Mouse (Mus musculus) liver, embryonic 11.5 days (tissue): ENCODE data around the gene Vash1. TPM values are rescaled to one million over a fixed set of nuclear protein-coding genes. Genes with fewer than 3 reads are reported as not detected.

Experiments
- ATAC-seq: fragments of 200-750 bp; cut with Nextera tagmentation; replicated peaks from 2 replicates; pipeline ENCODE4 v1.8.0; 2017; ENCODE audit warnings: moderate number of reproducible peaks, mild to moderate bottlenecking, moderate TSS enrichment, moderate library complexity; ENCODE audit not compliant: low FRiP score
- DNase-seq: peaks from one replicate; pipeline ENCODE4 v3.0.0-alpha.2; 2017; ENCODE audit warnings: low spot score
- H3K27ac ChIP-seq: fragments of 300-500 bp; sonication (generic); 2 replicates; pipeline ENCODE4 v1.5.1; 2014; ENCODE audit warnings: mild to moderate bottlenecking, low read depth, low read length, control low read depth
- H3K27me3 ChIP-seq: fragments of 300-500 bp; sonication (generic); replicated peaks from 2 replicates; pipeline ENCODE4 v1.6.1; 2014; ENCODE audit warnings: low read length, mixed read lengths; ENCODE audit not compliant: control insufficient read depth, insufficient read depth
- H3K36me3 ChIP-seq: fragments of 300-500 bp; sonication (generic); 2 replicates; pipeline ENCODE4 v1.6.1; 2014; ENCODE audit warnings: mild to moderate bottlenecking, low read length, moderate library complexity, mixed read lengths; ENCODE audit not compliant: control insufficient read depth, insufficient read depth
- H3K4me1 ChIP-seq: fragments of 300-500 bp; sonication (generic); replicated peaks from 2 replicates; pipeline ENCODE4 v1.6.1; 2014; ENCODE audit warnings: low read length, mixed read lengths; ENCODE audit not compliant: control insufficient read depth, insufficient read depth
- H3K4me2 ChIP-seq: fragments of 300-500 bp; sonication (generic); 2 replicates; pipeline ENCODE4 v1.6.1; 2014; ENCODE audit warnings: mild to moderate bottlenecking, control low read depth, moderate library complexity
- H3K4me3 ChIP-seq: fragments of 300-500 bp; sonication (generic); 2 replicates; pipeline ENCODE4 v1.5.1; 2014; ENCODE audit warnings: low read depth, low read length, control low read depth
- H3K9ac ChIP-seq: fragments of 300-500 bp; sonication (generic); 2 replicates; pipeline ENCODE4 v1.6.1; 2014; ENCODE audit warnings: low read depth, low read length, control low read depth
- H3K9me3 ChIP-seq: fragments of 300-500 bp; sonication (generic); 2 replicates; pipeline ENCODE4 v1.6.1; 2016; ENCODE audit warnings: low read length, inconsistent platforms, mixed read lengths; ENCODE audit not compliant: control insufficient read depth
- WGBS: fragments of 180-500 bp; shearing (Covaris S2); extraction: QIAGEN DNeasy Blood & Tissue Kit; methylation state at CpG from one replicate; pipeline ENCODE4 v1.1.7; 2014; 5-methylcytosine and 5-hydroxymethylcytosine counted together
- polyA plus RNA-seq: library from polyadenylated mRNA; unstranded; fragments of >200 nt; fragmentation: Nextera tagmentation; extraction: Ambion mirVana; gene quantifications from 2 replicates; pipeline ENCODE4 v1.2.1, GENCODE M21; 2014

Vash1 gene
- polyA plus RNA-seq, 1 experiment from 2014 or later = 5.6 TPM

DNA sequence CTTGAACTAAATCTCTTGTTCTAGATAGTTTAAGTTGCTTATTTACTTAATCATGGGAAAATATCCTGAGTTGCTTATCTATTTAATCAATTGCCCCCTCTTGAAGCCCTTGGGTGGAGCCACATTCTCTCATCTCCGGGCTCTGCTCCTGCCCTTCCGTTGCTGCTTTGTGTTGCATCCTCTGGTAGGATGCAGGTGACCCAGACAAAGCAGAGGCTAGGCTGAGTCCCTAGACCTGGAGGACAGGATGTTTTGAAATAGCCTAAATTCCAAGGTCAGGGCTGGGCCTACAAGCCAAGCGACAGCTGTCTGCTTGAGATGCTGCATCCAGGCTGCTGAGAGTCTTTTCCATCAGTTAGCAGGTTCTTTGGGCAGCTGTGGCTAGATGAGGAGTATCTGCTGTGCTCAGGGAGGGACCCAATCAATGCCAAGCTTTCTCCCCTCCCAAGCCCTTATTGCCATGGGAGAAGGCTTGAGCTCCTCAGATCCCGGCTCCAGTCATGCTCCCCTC is 9.0 kb downstream of the Vash1 start:
- no peak overlapping the region for H3K4me3 ChIP-seq
- H3K9ac ChIP-seq = no peak overlapping the region
- ATAC-seq (no peak), DNase-seq (no peak)
- no peaks in the 10 kb centered on the region for H3K9me3 ChIP-seq
- WGBS = 49% methylated on average over 4 of the region's 4 CpGs
- H3K27me3 ChIP-seq = no peaks in the 10 kb centered on the region
- H3K4me1 ChIP-seq = peaks cover 36% of the 10 kb centered on the region
- H3K4me2 ChIP-seq = no peak overlapping the region
- no peaks in the 10 kb centered on the region; the same call in 1 of the 2 replicates for H3K36me3 ChIP-seq
- peak overlapping the region; percentile 68; the same call in 1 of the 2 replicates for H3K27ac ChIP-seq

DNA sequence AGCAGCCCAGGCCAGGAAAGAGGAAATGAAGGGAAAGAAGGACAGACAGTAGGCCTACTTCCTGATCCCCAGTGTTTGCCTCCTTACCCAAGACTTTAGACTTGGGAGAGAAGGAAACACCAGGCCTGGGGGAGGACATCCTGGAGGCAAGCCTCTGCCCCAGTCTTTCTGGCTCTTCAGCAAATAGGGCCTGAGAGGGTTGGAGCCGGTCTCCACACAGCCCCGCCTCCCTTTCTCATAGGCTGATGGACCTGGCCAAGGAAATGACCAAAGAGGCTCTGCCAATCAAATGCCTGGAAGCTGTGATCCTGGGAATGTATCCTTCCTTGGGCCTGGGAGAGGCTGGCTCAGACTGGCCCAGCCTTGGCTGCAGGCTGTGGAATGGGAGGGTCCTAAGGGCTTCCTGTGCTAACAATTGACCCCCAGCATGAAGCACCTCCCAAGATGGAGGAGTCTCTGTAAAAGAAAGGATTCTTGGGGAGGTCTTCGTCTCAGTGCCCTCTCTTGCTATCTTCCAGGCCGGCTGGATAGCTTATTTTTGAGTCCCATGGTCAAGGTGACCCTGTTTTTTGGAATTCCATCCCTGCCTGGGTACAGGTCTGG is 9.6 kb downstream of the Vash1 start:
- Histone ChIP-seq H3K27me3 (no peaks in the 10 kb centered on the region), H3K27ac (no peak overlapping the region), H3K4me1 (peaks cover 34% of the 10 kb centered on the region), H3K9me3 (no peaks in the 10 kb centered on the region), H3K4me3 (no peak overlapping the region), H3K9ac (no peak overlapping the region), H3K36me3 (no peaks in the 10 kb centered on the region; the same call in 1 of the 2 replicates), H3K4me2 (no peak overlapping the region)
- WGBS = 67% methylated on average over 4 of the region's 4 CpGs
- DNase-seq (no peak), ATAC-seq (peak; percentile 37; the same call in 1 of the 2 replicates)

DNA sequence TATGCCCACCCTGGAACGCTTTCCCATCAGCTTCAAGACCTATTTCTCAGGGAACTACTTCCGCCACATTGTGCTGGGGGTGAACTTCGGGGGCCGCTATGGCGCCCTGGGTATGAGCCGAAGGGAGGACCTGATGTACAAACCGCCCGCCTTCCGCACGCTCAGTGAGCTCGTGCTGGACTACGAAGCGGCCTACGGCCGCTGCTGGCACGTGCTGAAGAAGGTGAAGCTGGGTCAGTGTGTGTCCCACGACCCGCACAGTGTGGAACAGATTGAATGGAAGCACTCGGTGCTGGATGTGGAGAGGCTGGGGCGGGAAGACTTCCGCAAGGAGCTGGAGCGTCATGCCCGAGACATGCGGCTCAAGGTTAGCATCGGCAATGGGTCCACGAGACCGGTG is 10.4 kb downstream of the Vash1 start:
- Histone ChIP-seq H3K27me3 (no peaks in the 10 kb centered on the region), H3K4me3 (no peak overlapping the region), H3K27ac (no peak overlapping the region; the same call in 1 of the 2 replicates), H3K4me1 (peaks cover 28% of the 10 kb centered on the region), H3K4me2 (no peak overlapping the region), H3K9ac (no peak overlapping the region), H3K9me3 (no peaks in the 10 kb centered on the region), H3K36me3 (no peaks in the 10 kb centered on the region; the same call in 1 of the 2 replicates)
- WGBS = 93% methylated on average over 27 of the region's 27 CpGs
- no peak for DNase-seq
- no peak for ATAC-seq

DNA sequence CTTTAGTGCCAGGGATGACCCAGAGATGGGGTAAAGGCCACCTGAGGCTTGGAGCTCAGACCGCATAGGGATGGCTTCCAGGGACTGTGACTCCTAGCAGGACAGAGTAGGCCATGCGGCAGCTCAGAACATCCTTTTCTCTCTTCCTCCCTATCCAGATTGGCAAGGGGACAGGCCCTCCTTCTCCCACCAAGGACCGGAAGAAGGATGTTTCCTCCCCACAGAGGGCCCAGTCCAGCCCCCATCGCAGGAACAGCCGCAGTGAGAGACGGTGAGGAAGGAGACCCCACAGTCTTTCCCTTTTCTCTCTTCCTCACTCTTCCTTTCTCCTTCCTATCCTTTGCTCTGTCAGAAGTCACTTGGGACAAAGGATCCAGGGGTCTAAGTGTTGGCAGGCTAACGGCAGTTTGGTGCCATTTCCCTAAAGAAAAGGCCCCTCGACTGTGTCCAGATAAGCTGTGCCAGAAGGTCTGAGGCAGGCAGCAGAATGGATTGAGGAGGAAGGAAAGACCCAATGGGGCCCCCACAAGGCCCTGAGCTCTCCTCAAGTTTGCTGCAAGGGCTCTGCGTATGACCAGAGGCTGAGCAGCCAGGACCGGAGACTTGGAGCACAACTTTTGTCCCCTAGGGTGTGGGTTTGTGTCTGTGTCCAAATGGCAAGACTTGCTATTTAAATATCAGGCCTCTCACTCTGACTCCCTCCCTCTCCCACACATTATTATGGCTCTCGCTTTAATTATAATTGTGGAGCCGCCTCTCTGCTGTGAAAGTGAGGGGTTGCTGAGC is 12.4 kb downstream of the Vash1 start:
- Histone ChIP-seq H3K27ac (peak overlapping the region; percentile 32), H3K9ac (no peak overlapping the region), H3K4me1 (peaks cover 23% of the 10 kb centered on the region)

DNA sequence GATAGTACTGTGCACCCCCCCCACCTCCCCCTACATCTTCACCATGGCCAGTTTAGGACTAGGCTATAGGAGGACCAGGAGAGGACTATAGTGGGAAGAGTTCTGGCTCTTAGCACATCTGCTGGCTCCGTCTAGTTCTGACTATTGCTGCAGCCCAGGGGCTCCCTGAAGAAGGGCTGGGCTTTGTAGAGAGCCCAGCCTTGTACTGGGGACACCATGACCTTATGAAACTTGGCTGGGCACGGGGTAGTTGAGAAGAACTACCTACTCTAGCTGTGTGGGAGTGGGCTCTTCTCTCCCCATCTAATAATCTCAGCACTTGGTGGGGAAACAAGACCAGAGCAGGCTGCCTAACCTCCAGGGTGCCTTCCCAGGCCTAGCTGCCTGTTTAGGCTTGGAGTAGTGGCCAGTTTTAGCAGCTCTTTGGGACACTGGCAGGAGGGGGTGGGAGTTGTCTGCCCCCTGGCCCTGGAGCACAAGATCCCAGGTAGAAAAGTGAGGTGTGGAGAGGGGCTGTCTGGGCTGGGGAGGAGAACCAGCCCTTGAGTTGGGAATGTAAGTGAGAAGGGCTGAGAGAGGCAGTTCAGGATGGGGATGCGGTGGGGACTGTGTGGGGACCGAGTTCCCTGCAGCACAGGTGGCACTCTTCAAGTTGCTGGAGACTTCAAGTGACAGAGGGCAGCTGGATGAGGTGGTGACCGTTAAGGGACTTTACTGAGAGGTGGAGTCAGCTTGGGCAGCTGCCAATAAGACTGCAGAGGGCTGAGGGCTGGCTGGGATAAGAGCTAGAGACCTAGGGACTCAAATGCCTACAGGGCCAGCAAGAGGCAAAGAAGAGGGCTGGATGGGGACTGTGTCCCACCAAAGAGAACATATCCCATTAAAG is 14.2 kb downstream of the Vash1 start:
- WGBS = 67% methylated on average over 5 of the region's 5 CpGs

More for the DNA sequence above, 12.4 kb downstream of the Vash1 start:
- ATAC-seq = no peak
- H3K4me3 ChIP-seq = no peak overlapping the region
- 56% methylated on average over 12 of the region's 12 CpGs for WGBS
- no peaks in the 10 kb centered on the region for H3K27me3 ChIP-seq
- no peaks in the 10 kb centered on the region; the same call in 1 of the 2 replicates for H3K36me3 ChIP-seq
- no peak for DNase-seq
- no peak overlapping the region for H3K4me2 ChIP-seq
- H3K9me3 ChIP-seq = no peaks in the 10 kb centered on the region

DNA sequence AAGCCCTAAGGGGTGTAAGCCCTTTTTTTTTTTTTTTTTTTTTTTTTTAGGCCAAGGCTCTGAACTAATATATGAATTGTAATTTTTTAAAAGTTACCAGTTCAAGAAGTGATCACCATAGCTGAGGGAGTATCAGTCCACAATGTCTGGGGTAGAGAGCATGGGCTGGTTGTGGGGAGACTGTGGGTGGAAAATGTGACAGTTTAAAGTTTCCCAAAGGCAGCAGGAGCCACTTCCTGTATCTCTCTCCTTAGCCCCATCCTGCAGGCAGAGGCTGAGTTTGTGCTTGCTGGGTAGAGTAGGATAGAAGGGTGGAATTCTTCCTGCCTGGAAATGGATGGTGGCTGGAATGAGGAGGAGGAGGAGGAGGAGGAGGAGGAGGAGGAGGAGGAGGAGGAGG is 14.9 kb downstream of the Vash1 start:
- H3K9ac ChIP-seq = no peak overlapping the region
- H3K27me3 ChIP-seq = no peaks in the 10 kb centered on the region
- H3K4me2 ChIP-seq = no peak overlapping the region
- DNase-seq = no peak
- H3K4me1 ChIP-seq = peaks cover 8% of the 10 kb centered on the region
- H3K4me3 ChIP-seq = no peak overlapping the region
- peaks cover 3% of the 10 kb centered on the region; the same call in 1 of the 2 replicates for H3K36me3 ChIP-seq
- no peaks in the 10 kb centered on the region for H3K9me3 ChIP-seq
- H3K27ac ChIP-seq = no peak overlapping the region
- ATAC-seq = no peak

More for the DNA sequence above, 14.2 kb downstream of the Vash1 start:
- no peak for DNase-seq
- no peak overlapping the region for H3K27ac ChIP-seq
- no peaks in the 10 kb centered on the region for H3K9me3 ChIP-seq
- H3K4me2 ChIP-seq = no peak overlapping the region
- no peaks in the 10 kb centered on the region for H3K27me3 ChIP-seq
- H3K4me3 ChIP-seq = no peak overlapping the region
- peaks cover 8% of the 10 kb centered on the region for H3K4me1 ChIP-seq
- H3K9ac ChIP-seq = no peak overlapping the region
- ATAC-seq = no peak
- H3K36me3 ChIP-seq = peaks cover 3% of the 10 kb centered on the region; the same call in 1 of the 2 replicates

DNA sequence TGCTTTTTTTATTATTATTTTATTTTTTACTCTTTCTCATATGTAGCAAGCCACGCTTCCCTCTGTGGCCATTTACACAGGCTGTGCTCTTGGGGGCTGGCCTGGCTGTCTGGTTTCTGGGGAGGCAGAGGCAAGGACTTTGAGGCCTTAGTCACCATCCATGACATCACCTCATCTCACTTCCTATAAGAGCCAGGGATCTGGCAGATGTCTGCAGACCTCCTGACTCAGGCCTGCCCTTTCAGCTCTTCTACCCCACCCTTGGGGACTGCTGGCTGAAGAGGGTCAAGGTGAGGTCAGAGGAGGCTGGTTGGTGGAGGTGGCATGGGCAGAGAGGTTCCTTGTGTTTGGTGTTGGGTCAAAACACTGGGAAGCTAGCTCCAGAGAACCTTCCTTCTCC is 15.9 kb downstream of the Vash1 start:
- H3K4me3 ChIP-seq = no peak overlapping the region
- no peak overlapping the region for H3K9ac ChIP-seq
- no peak overlapping the region for H3K27ac ChIP-seq
- H3K4me2 ChIP-seq = no peak overlapping the region
- ATAC-seq (no peak), DNase-seq (no peak)
- H3K9me3 ChIP-seq = no peaks in the 10 kb centered on the region
- H3K36me3 ChIP-seq = 0 out of 2 replicates have a peak, but pooled peaks cover 3% of the 10 kb centered on the region
- 79% methylated on average over 1 of the region's 1 CpGs for WGBS
- no peaks in the 10 kb centered on the region for H3K27me3 ChIP-seq
- H3K4me1 ChIP-seq = peaks cover 8% of the 10 kb centered on the region

DNA sequence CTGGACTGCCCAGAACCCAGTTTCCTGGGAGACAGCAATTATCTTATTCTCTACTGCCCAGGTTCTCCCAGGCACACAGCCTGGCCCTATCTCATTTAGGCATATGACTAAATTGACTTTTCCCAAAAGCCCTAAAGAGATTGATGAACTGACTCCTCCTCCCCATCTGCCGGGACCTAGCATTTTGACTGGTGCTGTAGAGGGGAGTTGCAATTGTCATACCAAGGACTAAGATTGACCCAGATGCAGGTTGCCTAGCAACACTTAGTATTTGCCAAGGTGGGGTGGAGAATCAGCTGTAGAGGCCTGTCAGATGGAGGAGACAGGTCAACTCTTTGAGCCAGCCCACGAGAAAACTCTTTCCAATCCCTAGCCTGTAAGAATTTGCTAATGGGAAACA is 19.5 kb downstream of the Vash1 start:
- Histone ChIP-seq H3K27ac (no peak overlapping the region), H3K36me3 (0 out of 2 replicates have a peak, but pooled peaks cover 3% of the 10 kb centered on the region), H3K4me1 (no peaks in the 10 kb centered on the region), H3K4me2 (no peak overlapping the region), H3K9me3 (no peaks in the 10 kb centered on the region), H3K9ac (no peak overlapping the region), H3K27me3 (no peaks in the 10 kb centered on the region), H3K4me3 (no peak overlapping the region)
- ATAC-seq (no peak), DNase-seq (no peak)
- WGBS = 82% methylated on average over 2 of the region's 2 CpGs
